Mouse (Mus musculus) forebrain, embryonic 11.5 days (tissue): ENCODE measurements at regions not wholly inside any gene's neighbourhood (a gene's known extent, or its start where the extent isn't known, plus 50 kb on each side); places are given as distances from the start of the nearest gene placed in this dataset.
A peak's percentile ranks its signal among the peaks of the same experiment; 100 is the strongest.

ENCODE experiments used
- ATAC-seq: fragments of 200-750 bp; cut with Nextera tagmentation; replicated peaks from 2 replicates; pipeline ENCODE4 v1.8.0; 2017; ENCODE audit warnings: moderate TSS enrichment; ENCODE audit not compliant: low FRiP score
- DNase-seq: peaks from one replicate; pipeline ENCODE4 v3.0.0-alpha.2; 2017; ENCODE audit warnings: low spot score
- H3K27ac ChIP-seq: fragments of 300-500 bp; sonication (generic); 2 replicates; pipeline ENCODE4 v1.5.1; 2014; ENCODE audit warnings: low read depth, low read length
- H3K27me3 ChIP-seq: fragments of 300-500 bp; sonication (generic); 2 replicates; pipeline ENCODE4 v1.6.1; 2014; ENCODE audit warnings: mild to moderate bottlenecking, low read length, mixed read lengths; ENCODE audit not compliant: control insufficient read depth, insufficient read depth
- H3K36me3 ChIP-seq: fragments of 300-500 bp; sonication (generic); 2 replicates; pipeline ENCODE4 v1.6.1; 2014; ENCODE audit warnings: mild to moderate bottlenecking, low read length, moderate library complexity, mixed read lengths; ENCODE audit not compliant: control insufficient read depth, insufficient read depth
- H3K4me1 ChIP-seq: fragments of 300-500 bp; sonication (generic); replicated peaks from 2 replicates; pipeline ENCODE4 v1.6.1; 2014; ENCODE audit warnings: low read length, mixed read lengths; ENCODE audit not compliant: control insufficient read depth, insufficient read depth
- H3K4me2 ChIP-seq: fragments of 300-500 bp; sonication (generic); 2 replicates; pipeline ENCODE4 v1.6.1; 2014; ENCODE audit warnings: low read depth, mild to moderate bottlenecking, low read length, moderate library complexity, mixed read lengths; ENCODE audit not compliant: severe bottlenecking
- H3K4me3 ChIP-seq: fragments of 300-500 bp; sonication (generic); 2 replicates; pipeline ENCODE4 v1.5.1; 2014; ENCODE audit warnings: low read depth, low read length
- H3K9ac ChIP-seq: fragments of 300-500 bp; sonication (generic); 2 replicates; pipeline ENCODE4 v1.6.1; 2014; ENCODE audit warnings: low read length
- H3K9me3 ChIP-seq: fragments of 300-500 bp; sonication (generic); 2 replicates; pipeline ENCODE4 v1.6.1; 2016; ENCODE audit warnings: low read length, mixed read lengths; ENCODE audit not compliant: control insufficient read depth
- WGBS: fragments of 180-500 bp; shearing (Covaris S2); extraction: QIAGEN DNeasy Blood & Tissue Kit; methylation state at CpG from one replicate; pipeline ENCODE4 v1.1.7; 2014; 5-methylcytosine and 5-hydroxymethylcytosine counted together

DNA sequence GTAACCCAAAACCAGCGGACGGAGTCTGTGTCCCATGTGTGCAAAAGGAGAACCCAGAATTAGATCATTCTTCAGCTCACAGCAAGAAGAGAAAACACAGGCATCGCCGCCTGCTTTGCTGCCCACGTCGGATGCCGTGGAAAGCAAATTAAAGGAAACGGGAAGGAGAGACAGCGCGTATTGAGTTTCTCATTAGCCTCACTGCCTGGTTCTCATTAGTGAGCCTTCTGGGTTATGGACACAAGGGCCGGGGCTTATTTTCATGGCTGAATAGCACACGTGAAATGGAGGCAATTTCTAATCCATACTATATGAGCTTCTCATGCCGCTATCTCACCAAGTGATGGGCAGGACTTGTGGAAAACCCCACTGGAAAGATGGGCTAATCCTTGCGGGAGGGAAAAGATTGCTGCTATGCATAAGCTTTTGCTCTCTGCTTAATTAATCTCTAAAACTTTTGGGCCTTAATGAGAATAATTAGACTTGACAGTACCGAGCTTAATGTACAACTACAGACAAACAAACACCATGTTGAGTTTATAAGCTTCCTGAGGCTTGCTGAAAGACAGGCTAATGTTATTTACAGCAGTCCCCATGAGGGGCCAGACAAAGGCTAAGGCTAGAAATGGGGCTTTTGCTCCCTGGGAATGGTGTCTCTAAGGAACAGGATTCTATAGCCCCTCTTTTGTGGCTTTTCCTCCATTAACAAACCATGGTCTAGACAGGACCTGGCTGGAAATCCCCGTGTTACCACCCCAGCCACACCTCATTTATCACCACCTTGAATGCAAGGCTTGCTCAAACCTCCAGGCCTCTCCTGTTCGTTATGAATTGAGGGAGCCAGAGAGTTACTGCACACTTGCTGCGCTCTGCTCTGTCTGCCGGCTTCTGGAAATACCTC, 145.8 kb downstream of the Cd83 start:
- Histone ChIP-seq H3K4me3 (no peak overlapping the region), H3K4me1 (peaks cover 11% of the 10 kb centered on the region), H3K9me3 (no peaks in the 10 kb centered on the region; the same call in 1 of the 2 replicates), H3K36me3 (no peaks in the 10 kb centered on the region), H3K27ac (peak overlapping the region; percentile 74), H3K9ac (peak overlapping the region; percentile 0; the same call in 1 of the 2 replicates), H3K27me3 (no peaks in the 10 kb centered on the region), H3K4me2 (no peak overlapping the region)
- ATAC-seq (peak; percentile 77), DNase-seq (peak; percentile 71)
- 38% methylated on average over 19 of the region's 19 CpGs for WGBS

DNA sequence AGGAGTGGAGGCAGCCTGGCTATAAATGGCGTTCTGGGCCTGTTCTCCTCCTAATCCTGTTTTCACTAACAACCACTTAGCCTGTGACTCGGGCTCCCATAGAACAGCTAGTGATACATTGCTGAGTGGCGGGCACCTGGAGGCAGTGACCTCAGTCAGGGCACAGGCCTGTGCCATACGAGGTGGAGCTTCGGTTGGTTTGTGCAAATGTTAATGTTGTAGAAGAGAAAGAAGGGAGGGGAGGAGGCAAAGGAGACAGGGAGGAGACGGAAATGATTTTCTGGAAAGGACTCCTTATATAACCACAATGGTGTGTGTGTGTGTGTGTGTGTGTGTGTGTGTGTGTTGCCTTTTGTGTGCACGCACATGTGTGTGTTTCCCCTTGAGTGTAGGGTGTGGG, 148.4 kb downstream of the Cd83 start:
- Histone ChIP-seq H3K9ac (no peak overlapping the region; the same call in 1 of the 2 replicates), H3K4me1 (peaks cover 17% of the 10 kb centered on the region)

DNA sequence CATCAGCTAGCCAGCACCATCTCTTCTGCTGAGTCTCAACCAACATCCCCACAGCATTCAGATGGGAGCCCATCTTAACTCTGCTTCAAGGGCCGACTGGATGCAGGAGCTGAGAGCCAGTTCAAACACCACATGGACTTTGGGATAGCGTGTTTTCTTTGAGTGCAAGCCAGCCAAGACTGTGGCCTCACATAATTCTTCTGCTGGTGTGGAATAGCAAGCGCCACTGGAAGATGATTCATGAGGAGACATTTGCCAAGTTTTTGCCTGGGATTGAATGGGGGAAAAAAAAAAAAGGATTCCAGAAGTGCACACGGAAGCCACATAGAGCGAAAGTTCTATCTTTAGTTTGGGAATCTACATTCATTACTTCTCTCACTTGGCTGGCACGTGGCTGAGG, 150.7 kb downstream of the Cd83 start:
- H3K4me3 ChIP-seq: no peak overlapping the region
- peaks cover 14% of the 10 kb centered on the region for H3K4me1 ChIP-seq
- no peaks in the 10 kb centered on the region for H3K36me3 ChIP-seq
- ATAC-seq (no peak), DNase-seq (no peak)
- no peaks in the 10 kb centered on the region for H3K9me3 ChIP-seq
- no peak overlapping the region for H3K9ac ChIP-seq
- 90% methylated on average over 6 of the region's 6 CpGs for WGBS
- H3K27ac ChIP-seq: no peak overlapping the region
- H3K27me3 ChIP-seq: no peaks in the 10 kb centered on the region
- no peak overlapping the region for H3K4me2 ChIP-seq

More for the DNA sequence above, 148.4 kb downstream of the Cd83 start:
- Histone ChIP-seq H3K4me2 (no peak overlapping the region), H3K36me3 (no peaks in the 10 kb centered on the region), H3K4me3 (no peak overlapping the region), H3K9me3 (no peaks in the 10 kb centered on the region; the same call in 1 of the 2 replicates), H3K27me3 (no peaks in the 10 kb centered on the region), H3K27ac (no peak overlapping the region)
- ATAC-seq: no peak
- 56% methylated on average over 7 of the region's 7 CpGs for WGBS
- no peak for DNase-seq

DNA sequence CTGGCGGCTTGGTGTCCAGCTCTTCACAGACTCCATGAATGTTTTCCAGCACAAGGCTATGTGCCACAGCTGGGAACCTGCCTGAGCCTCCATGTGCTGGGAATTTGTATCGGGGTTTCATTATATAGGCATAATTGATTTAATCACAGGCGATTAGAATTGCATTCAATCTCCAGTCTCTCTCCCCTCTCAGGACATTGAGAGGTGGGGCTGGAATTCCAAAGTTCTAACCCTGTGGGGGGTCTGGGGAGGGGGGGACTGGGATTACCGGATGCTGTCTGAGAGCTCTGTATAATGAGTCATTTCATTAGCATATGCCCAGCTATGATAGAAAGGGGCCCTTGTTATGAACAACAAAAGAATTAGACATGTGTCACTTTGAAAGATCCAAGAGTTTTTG, 151.9 kb downstream of the Cd83 start:
- peak; percentile 86 for DNase-seq
- peaks cover 9% of the 10 kb centered on the region for H3K4me1 ChIP-seq
- peak; percentile 89 for ATAC-seq
- no peak overlapping the region for H3K9ac ChIP-seq
- 13% methylated on average over 4 of the region's 4 CpGs for WGBS
- H3K4me3 ChIP-seq: no peak overlapping the region
- H3K36me3 ChIP-seq: no peaks in the 10 kb centered on the region
- H3K27ac ChIP-seq: peak overlapping the region; percentile 57; the same call in 1 of the 2 replicates
- no peak overlapping the region for H3K4me2 ChIP-seq
- H3K27me3 ChIP-seq: no peaks in the 10 kb centered on the region
- no peaks in the 10 kb centered on the region; the same call in 1 of the 2 replicates for H3K9me3 ChIP-seq

DNA sequence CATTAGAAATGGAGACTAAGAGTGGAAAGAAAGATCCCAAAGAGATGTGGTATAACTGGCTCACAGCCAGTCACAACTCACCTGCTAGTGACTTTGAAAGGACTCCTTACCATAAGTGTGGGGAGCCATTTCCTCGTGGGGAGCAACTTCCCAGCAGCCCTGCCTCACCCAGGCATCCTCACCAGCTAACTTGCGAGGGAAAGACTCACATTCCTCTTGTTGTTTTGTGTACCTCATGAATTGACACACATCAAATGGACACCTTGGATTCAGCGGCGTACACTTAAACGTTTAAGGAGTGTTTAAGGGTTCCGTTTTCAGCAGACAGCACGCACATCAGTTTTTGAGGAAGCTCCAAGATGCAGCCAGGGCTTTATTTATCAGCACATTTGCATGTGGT, 154.0 kb downstream of the Cd83 start:
- H3K27ac ChIP-seq: no peak overlapping the region

DNA sequence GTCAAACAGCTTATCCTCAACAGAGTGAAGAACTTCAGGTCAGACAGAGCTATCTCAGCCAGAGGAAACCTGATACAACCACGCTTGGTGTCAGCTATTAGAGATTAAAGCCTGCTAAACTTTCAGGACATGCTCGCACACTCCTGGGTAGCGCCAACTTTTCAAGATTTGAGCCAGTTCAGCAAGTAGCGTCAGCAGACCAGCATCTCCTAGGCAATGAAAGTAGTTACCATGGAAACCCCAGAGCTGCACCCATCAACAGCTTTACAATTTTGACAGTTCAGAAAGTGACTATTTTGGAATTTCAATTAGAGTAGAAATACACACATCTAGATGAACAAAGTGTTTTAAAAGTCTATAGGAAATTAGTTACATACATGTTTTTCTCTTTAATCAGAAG, 154.8 kb downstream of the Cd83 start:
- WGBS: 34% methylated on average over 4 of the region's 4 CpGs
- no peaks in the 10 kb centered on the region; the same call in 1 of the 2 replicates for H3K27me3 ChIP-seq
- no peak overlapping the region for H3K4me3 ChIP-seq
- ATAC-seq: 0 out of 2 replicates have a peak, but pooled peaks have one; percentile 21
- no peak overlapping the region for H3K4me2 ChIP-seq
- H3K9ac ChIP-seq: no peak overlapping the region
- no peaks in the 10 kb centered on the region for H3K36me3 ChIP-seq
- H3K4me1 ChIP-seq: peaks cover 5% of the 10 kb centered on the region; the same call in 1 of the 2 replicates
- no peaks in the 10 kb centered on the region; the same call in 1 of the 2 replicates for H3K9me3 ChIP-seq
- no peak overlapping the region for H3K27ac ChIP-seq
- no peak for DNase-seq

More for the DNA sequence above, 154.0 kb downstream of the Cd83 start:
- WGBS: 77% methylated on average over 7 of the region's 7 CpGs
- no peak overlapping the region for H3K4me3 ChIP-seq
- ATAC-seq: no peak
- no peaks in the 10 kb centered on the region for H3K36me3 ChIP-seq
- no peaks in the 10 kb centered on the region for H3K27me3 ChIP-seq
- no peak for DNase-seq
- H3K9me3 ChIP-seq: no peaks in the 10 kb centered on the region; the same call in 1 of the 2 replicates
- H3K4me2 ChIP-seq: no peak overlapping the region
- no peak overlapping the region for H3K9ac ChIP-seq
- peaks cover 5% of the 10 kb centered on the region; the same call in 1 of the 2 replicates for H3K4me1 ChIP-seq

DNA sequence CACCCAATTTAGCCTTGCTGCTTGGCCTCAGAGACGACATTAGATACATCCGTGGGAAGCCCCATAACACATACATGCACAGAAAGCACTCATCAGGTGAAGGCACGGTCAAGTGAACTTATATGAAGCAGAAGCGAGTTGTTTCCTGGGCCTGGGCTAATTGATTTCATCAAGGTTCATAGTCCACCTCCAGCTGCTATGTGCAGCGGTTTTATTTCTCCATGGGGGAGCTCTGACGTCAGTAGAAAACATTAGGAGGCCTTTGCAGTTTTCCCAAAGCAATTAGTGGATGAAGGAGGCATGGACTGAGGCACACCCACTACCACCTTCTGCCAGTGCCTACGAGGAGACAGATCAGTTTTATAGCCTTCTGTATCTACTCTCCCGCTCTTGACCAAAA, 157.2 kb downstream of the Cd83 start:
- ATAC-seq (no peak), DNase-seq (no peak)
- no peaks in the 10 kb centered on the region for H3K36me3 ChIP-seq
- no peaks in the 10 kb centered on the region; the same call in 1 of the 2 replicates for H3K9me3 ChIP-seq
- WGBS: 72% methylated on average over 8 of the region's 8 CpGs
- no peaks in the 10 kb centered on the region; the same call in 1 of the 2 replicates for H3K27me3 ChIP-seq
- no peak overlapping the region for H3K4me3 ChIP-seq
- H3K4me2 ChIP-seq: no peak overlapping the region
- H3K9ac ChIP-seq: no peak overlapping the region
- no peak overlapping the region for H3K27ac ChIP-seq
- H3K4me1 ChIP-seq: peaks cover 5% of the 10 kb centered on the region; the same call in 1 of the 2 replicates

DNA sequence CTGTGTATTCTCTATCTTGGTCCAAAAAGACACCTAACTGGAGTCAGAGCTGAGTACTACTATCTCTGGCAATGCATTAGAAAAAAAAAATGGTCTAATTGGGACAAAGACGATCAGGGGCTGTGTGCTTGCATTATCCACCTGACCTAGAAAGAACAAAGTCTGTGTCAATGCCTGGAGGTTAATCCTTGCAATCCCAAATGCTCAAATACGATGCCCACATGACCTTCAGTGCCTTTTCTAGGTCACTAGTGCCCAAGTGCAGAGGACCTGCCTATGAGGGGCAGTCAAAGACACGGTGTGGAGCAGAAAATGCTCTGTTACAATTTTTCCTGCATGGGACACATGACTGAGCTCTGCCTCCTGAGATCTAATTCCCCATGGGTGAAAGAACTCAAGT, 164.0 kb downstream of the Cd83 start:
- no peak overlapping the region for H3K4me3 ChIP-seq
- H3K4me2 ChIP-seq: no peak overlapping the region
- no peaks in the 10 kb centered on the region; the same call in 1 of the 2 replicates for H3K27me3 ChIP-seq
- DNase-seq: no peak
- no peak for ATAC-seq
- H3K9me3 ChIP-seq: no peaks in the 10 kb centered on the region
- H3K27ac ChIP-seq: no peak overlapping the region
- no peaks in the 10 kb centered on the region for H3K36me3 ChIP-seq
- H3K9ac ChIP-seq: no peak overlapping the region
- peaks cover 4% of the 10 kb centered on the region; the same call in 1 of the 2 replicates for H3K4me1 ChIP-seq
- WGBS: 38% methylated on average over 3 of the region's 3 CpGs
